11 mouse cellular contexts compared by ENCODE assay signal in genomic region chr10:58338590-58338989, GRCm38 (mm10). TPM values are rescaled to one million over a fixed set of nuclear protein-coding genes. Genes with fewer than 3 reads are reported as not detected.
DNase-seq lines count a peak whose midpoint lies in the region; ATAC-seq and TF ChIP-seq lines count a peak whose summit lies in the region.
"Had no signal": no experiment of that assay in that cellular context is flagged by ENCODE, and none has a peak within 500 bp of the region (broad histone marks: within the 10 kb centered on the region; RNA-seq: fewer than 3 reads in every experiment).

No protein-coding gene starts in this region.

- TF ChIP-seq EP300 in heart, adult 2 months (IDR thresholded peaks at IDR 0.05; ENCODE audit: insufficient read depth, low read depth, low read length) = no peak

- no peak for TF ChIP-seq CTCF in heart, adult 2 months (IDR thresholded peaks at IDR 0.05)
- no peak for TF ChIP-seq CTCF in left cerebral cortex, adult 2 months (IDR thresholded peaks at IDR 0.05)

- peaks cover 16% of the 10 kb centered on the region for H3K4me1 ChIP-seq in heart, adult 2 months (ENCODE audit: control insufficient read depth, insufficient read depth, low read length)
- peaks cover 20% of the 10 kb centered on the region; the same call in 1 of the 2 replicates for H3K4me1 ChIP-seq in brown adipose tissue, adult 24 weeks (ENCODE audit: control insufficient read depth, insufficient read depth, insufficient read length, low read length)

- no peak for DNase-seq in heart, adult 2 months
- DNase-seq in heart, adult 8-10 months (ENCODE audit: low spot score) = no peak
- no peak for DNase-seq in left cerebral cortex, adult 2 months (ENCODE audit: extremely low spot score in 1 of 2, low spot score in 2 of 2)
- DNase-seq in left cerebral cortex, adult 8-10 months (ENCODE audit: low spot score in 2 of 2) = no peak
- peak; percentile 40 for DNase-seq in lung, postnatal 36 days
- no peak for DNase-seq in cerebellum, adult 9-11 months
- DNase-seq: left cerebral cortex, postnatal 4 days; liver, postnatal 0 days; right cerebral cortex, postnatal 14 days had no signal

- TF ChIP-seq POLR2A in heart, adult 2 months (IDR thresholded peaks at IDR 0.05; ENCODE audit: insufficient read depth, low read depth, low read length) = no peak

- H3K79me2 ChIP-seq in heart, adult 2 months (replicated peaks; ENCODE audit: control insufficient read depth, insufficient read depth, low read length) = peaks cover 9% of the 10 kb centered on the region

- intact Hi-C loops in heart, adult 2 months (cut with DNase I) = no loop called here
- intact Hi-C loops in left cerebral cortex, adult 2 months (cut with DNase I) = no loop called here

- 40% methylated on average over 1 of the region's 1 CpGs for WGBS in heart, adult 2 months

- peak overlapping the region; percentile 45; the same call in 1 of the 2 replicates for H3K27ac ChIP-seq in heart, adult 2 months
- H3K27ac ChIP-seq in left cerebral cortex, adult 2 months = peak overlapping the region; percentile 51
- H3K27ac ChIP-seq in brown adipose tissue, adult 24 weeks (replicated peaks; ENCODE audit: low read depth, low read length) = peak overlapping the region; percentile 74

- ATAC-seq in cerebellum, adult (ENCODE audit: insufficient number of reproducible peaks, low FRiP score, low TSS enrichment) = no peak
- ATAC-seq: liver, postnatal 0 days had no signal

- no peak overlapping the region for H3K9ac ChIP-seq in heart, adult 2 months (ENCODE audit: low read depth, low read length)
- H3K9ac ChIP-seq: liver, postnatal 0 days had no signal

- no peak overlapping the region for H3K4me3 ChIP-seq in heart, adult 2 months
- H3K4me3 ChIP-seq in left cerebral cortex, adult 2 months = no peak overlapping the region
- no peak overlapping the region for H3K4me3 ChIP-seq in brown adipose tissue, adult 24 weeks (ENCODE audit: insufficient read depth, low read depth, low read length)

- H3K27me3 ChIP-seq in heart, adult 2 months (ENCODE audit: control insufficient read depth, insufficient read depth, low read length) = no peaks in the 10 kb centered on the region

- H3K36me3 ChIP-seq in heart, adult 2 months (ENCODE audit: control insufficient read depth, insufficient read depth, low read length) = peaks cover 21% of the 10 kb centered on the region

RNA-seq across cellular contexts. Expression of gene Lims1, which starts 15.3 kb away (rescaled TPM):
- 100 to 1,000 TPM; 144 to 155 TPM for total RNA-seq in heart, adult 2 months (2021)
- polyA plus RNA-seq in heart, adult 2 months (2012; rRNA removed) = 25.6 and 64.3 TPM in 2 replicates
- 100 to 1,000 TPM; 129 to 182 (median 150) TPM for total RNA-seq in heart, adult 8-10 months (2022)
- 10 to 100 TPM; 22.4 to 22.8 TPM for total RNA-seq in left cerebral cortex, adult 2 months (2021)
- 10 to 100 TPM; 20.2 to 24.4 (median 23.5) TPM for total RNA-seq in left cerebral cortex, adult 8-10 months (2022)
- 18.9 and 27.1 TPM in 2 replicates for polyA plus RNA-seq in brown adipose tissue, adult 24 weeks (2012; ENCODE audit: insufficient read depth, insufficient read length, missing spikeins)

Comparison
In these comparisons a context has a peak if more than half of its experiments do, and no peak if none do; other contexts are left out.
1. RNA of gene Lims1, which starts 15.3 kb away (total RNA-seq): 129 to 182 TPM in heart, adult 8-10 months and 144 to 155 TPM in heart, adult 2 months; 20.2 to 24.4 TPM in left cerebral cortex, adult 8-10 months and 22.4 to 22.8 TPM in left cerebral cortex, adult 2 months; every median in the first group is over 4 times any median in the second.
2. Peak in every context shown above with its lines, with median percentiles within 50 percentile points of each other: H3K27ac ChIP-seq.